Mouse (Mus musculus) layer of hippocampus, adult 11-12 months (tissue): ENCODE results near the gene Gm13023.
"Not testable (repeated sequence)": the region's sequence is repeated elsewhere in the genome, so short reads cannot be mapped to it uniquely, and the experiment has no call there.

Experiments
- DNase-seq: peaks from one replicate; pipeline ENCODE4 v3.0.0; 2022; ENCODE audit warnings: low spot score

Gene Gm13023

DNA sequence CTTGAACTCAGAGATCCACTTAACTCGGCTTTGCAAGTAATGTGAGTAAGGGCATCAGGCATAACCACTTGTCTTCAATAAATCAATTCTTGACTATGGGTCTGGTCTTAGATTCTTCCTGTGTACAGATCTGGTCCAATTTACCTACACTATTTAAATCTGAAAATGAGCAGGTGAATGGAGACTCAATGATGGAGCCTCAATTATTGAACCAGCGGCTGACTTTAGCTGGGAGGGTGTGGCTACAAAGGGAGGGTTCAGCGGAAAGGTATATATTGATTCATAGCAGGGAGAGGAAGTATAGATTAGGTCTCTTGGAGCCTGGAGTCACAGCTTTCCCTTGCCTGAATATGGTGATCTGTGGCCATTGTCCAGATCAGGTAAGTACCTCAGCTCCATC is at the start of gene Gm13023:
TSS of gene Gm13023 (plus strand) at position 301 of the 400 bp plus-strand sequence.
- not testable (repeated sequence) for DNase-seq

GRCm38 (mm10) chr4:143815993-143816392 is 26.8 kb downstream of the Gm13023 start, which contains the start of gene Gm13084:
Gene Gm13084, minus strand, starts transcription at chr4:143816093.
- DNase-seq, result no peak
